Comparison of ENCODE assay signal across 12 mouse cellular contexts in the genomic region with DNA sequence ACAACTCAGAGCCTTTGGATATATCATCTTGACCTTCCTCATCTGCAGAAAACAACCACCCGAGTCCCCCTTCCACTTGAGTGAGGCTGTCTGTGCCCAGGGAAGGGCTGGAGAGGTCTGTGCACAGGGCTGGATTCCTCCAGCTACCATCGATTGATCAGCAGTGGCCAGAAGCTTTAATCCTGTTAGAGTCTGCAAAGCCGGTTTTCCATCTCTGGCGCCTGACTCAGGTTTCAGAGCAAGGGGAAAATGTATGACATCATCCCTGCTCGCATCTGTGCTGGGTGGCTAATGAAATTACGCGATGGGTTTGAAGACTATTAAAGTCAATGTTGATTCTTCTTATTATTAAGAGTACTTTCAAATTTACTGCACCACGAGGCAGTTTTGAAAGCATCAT.
DNase-seq lines count a peak whose midpoint lies in the region; ATAC-seq and TF ChIP-seq lines count a peak whose summit lies in the region.
"Had no signal": no experiment of that assay in that cellular context is flagged by ENCODE, and none has a peak within 500 bp of the region (broad histone marks: within the 10 kb centered on the region; RNA-seq: fewer than 3 reads in every experiment).

No protein-coding gene starts in this region.

- dilution Hi-C loops in CH12.LX (cut with MboI; ENCODE audit: extremely low pct_ligation_motif_present, extremely low pct_unique_long_range_greater_than_20kb, low sequenced_read_pairs), result no loop called here

- no peaks in the 10 kb centered on the region for H3K9me3 ChIP-seq in CH12.LX (replicated peaks; ENCODE audit: low read length)
- no peaks in the 10 kb centered on the region for H3K9me3 ChIP-seq in embryonic facial prominence, embryonic 14.5 days (ENCODE audit: control insufficient read depth, low read length)
- no peaks in the 10 kb centered on the region for H3K9me3 ChIP-seq in midbrain, embryonic 12.5 days
- H3K9me3 ChIP-seq: heart, embryonic 10.5 days had no signal

- DNase-seq in adrenal gland, postnatal 10 days, result peak; percentile 4
- no peak for DNase-seq in adrenal gland, postnatal 36 days
- peak; percentile 7 for DNase-seq in CH12.LX (ENCODE audit: extremely low read depth)
- DNase-seq in embryonic facial prominence, embryonic 14.5 days (ENCODE audit: low spot score), result peak; percentile 81
- DNase-seq in layer of hippocampus, postnatal 25 days (ENCODE audit: extremely low spot score in 1 of 2, low spot score in 1 of 2), result no peak
- DNase-seq in c-Kit-positive CD71-positive TER-119-positive erythroid progenitor cells, embryonic 14.5 days (ENCODE audit: low spot score), result no peak
- DNase-seq: cerebellum, postnatal 10 days; layer of hippocampus, postnatal 36 days had no signal

- no peak for TF ChIP-seq RAD21 in CH12.LX (IDR thresholded peaks at IDR 0.05; ENCODE audit: low read depth, low read length)

- no peak for TF ChIP-seq POLR2A in CH12.LX (IDR thresholded peaks at IDR 0.05; ENCODE audit: low read depth, low read length)

- no peaks in the 10 kb centered on the region for H3K36me3 ChIP-seq in CH12.LX (replicated peaks in 1 of 2; ENCODE audit: control insufficient read depth in 1 of 2, insufficient read depth in 1 of 2, low read length in 1 of 2)
- no peaks in the 10 kb centered on the region for H3K36me3 ChIP-seq in embryonic facial prominence, embryonic 14.5 days (ENCODE audit: control insufficient read depth, insufficient read depth, low read length)
- no peaks in the 10 kb centered on the region for H3K36me3 ChIP-seq in midbrain, embryonic 12.5 days
- H3K36me3 ChIP-seq: heart, embryonic 10.5 days had no signal

- in situ Hi-C loops in CH12.LX (cut with MboI; ENCODE audit: low pct_ligation_motif_present, low pct_unique_long_range_greater_than_20kb, low sequenced_read_pairs), result no loop called here

- peak; percentile 86 for ATAC-seq in embryonic facial prominence, embryonic 14.5 days (ENCODE audit: low read depth)
- peak; percentile 70 for ATAC-seq in midbrain, embryonic 12.5 days (ENCODE audit: low FRiP score, low read depth)
- no peak for ATAC-seq in activated CD4-positive, CD25-positive, alpha-beta regulatory T cell, adult 4 months
- ATAC-seq: intestine, postnatal 0 days had no signal

- no peak overlapping the region; the same call in 1 of the 2 replicates for H3K4me2 ChIP-seq in CH12.LX (ENCODE audit: insufficient read depth, low read depth, poor library complexity, severe bottlenecking)
- no peak overlapping the region for H3K4me2 ChIP-seq in embryonic facial prominence, embryonic 14.5 days (ENCODE audit: low read depth, low read length)
- no peak overlapping the region for H3K4me2 ChIP-seq in midbrain, embryonic 12.5 days (replicated peaks)

- H3K9ac ChIP-seq in CH12.LX (ENCODE audit: insufficient read depth, low read depth), result no peak overlapping the region
- no peak overlapping the region for H3K9ac ChIP-seq in embryonic facial prominence, embryonic 14.5 days (ENCODE audit: low read depth, low read length)
- H3K9ac ChIP-seq in midbrain, embryonic 12.5 days (replicated peaks), result no peak overlapping the region

- H3K79me2 ChIP-seq in CH12.LX (replicated peaks; ENCODE audit: control insufficient read depth, extremely low read depth, insufficient read depth, poor library complexity, severe bottlenecking), result no peaks in the 10 kb centered on the region

- H3K4me3 ChIP-seq in CH12.LX (replicated peaks in 1 of 3; ENCODE audit: low read depth in 2 of 3, low read length in 2 of 3, poor library complexity in 1 of 3), result no peak overlapping the region
- no peak overlapping the region for H3K4me3 ChIP-seq in embryonic facial prominence, embryonic 14.5 days (ENCODE audit: low read depth, low read length)
- no peak overlapping the region for H3K4me3 ChIP-seq in midbrain, embryonic 12.5 days
- H3K4me3 ChIP-seq: heart, embryonic 10.5 days had no signal

- H3K27me3 ChIP-seq in CH12.LX (replicated peaks), result no peaks in the 10 kb centered on the region
- no peaks in the 10 kb centered on the region for H3K27me3 ChIP-seq in embryonic facial prominence, embryonic 14.5 days (replicated peaks; ENCODE audit: control insufficient read depth, insufficient read depth, low read length)
- H3K27me3 ChIP-seq in midbrain, embryonic 12.5 days, result no peaks in the 10 kb centered on the region

- no peak overlapping the region for H3K27ac ChIP-seq in CH12.LX (ENCODE audit: insufficient read depth, low read depth)
- no peak overlapping the region for H3K27ac ChIP-seq in embryonic facial prominence, embryonic 14.5 days (replicated peaks; ENCODE audit: low read depth, low read length)
- H3K27ac ChIP-seq in midbrain, embryonic 12.5 days (replicated peaks), result peak overlapping the region; percentile 52; the same call in 1 of the 2 replicates
- H3K27ac ChIP-seq: heart, embryonic 10.5 days had no signal

- TF ChIP-seq EP300 in CH12.LX (IDR thresholded peaks at IDR 0.05; ENCODE audit: low read length), result peak; percentile 68

- TF ChIP-seq CTCF in CH12.LX (conservative IDR thresholded peaks at IDR 0.05 in 1 of 2, IDR thresholded peaks at IDR 0.05 in 1 of 2; ENCODE audit: low read depth in 2 of 2, low read length in 2 of 2), result no peak

- 24% methylated on average over 8 of the region's 8 CpGs for WGBS in embryonic facial prominence, embryonic 14.5 days
- WGBS in midbrain, embryonic 12.5 days, result 36% methylated on average over 8 of the region's 8 CpGs

- H3K4me1 ChIP-seq in CH12.LX (ENCODE audit: control insufficient read depth in 1 of 2, insufficient read depth in 2 of 2), result peaks cover 8 to 20% of the 10 kb centered on the region in 2 experiments; a peak in 3 of 4 replicates
- H3K4me1 ChIP-seq in embryonic facial prominence, embryonic 14.5 days (ENCODE audit: control insufficient read depth, insufficient read depth, low read length), result no peaks in the 10 kb centered on the region
- peaks cover 11% of the 10 kb centered on the region; the same call in 1 of the 2 replicates for H3K4me1 ChIP-seq in midbrain, embryonic 12.5 days
- H3K4me1 ChIP-seq: heart, embryonic 10.5 days had no signal

TF ChIP-seq in CH12.LX, 34 proteins besides CTCF, POLR2A, EP300 and RAD21:
- TF ChIP-seq JUN (IDR thresholded peaks at IDR 0.05; ENCODE audit: insufficient read depth, low read depth, low read length), result peak; percentile 74
- no peak for TF ChIP-seq GABPA (IDR thresholded peaks at IDR 0.05; ENCODE audit: insufficient replicate concordance, low read depth, low read length)
- TF ChIP-seq JUND (conservative IDR thresholded peaks at IDR 0.05; ENCODE audit: low read depth, low read length), result peak; percentile 66; the same call in 1 of the 2 replicates
- TF ChIP-seq ETS1 (conservative IDR thresholded peaks at IDR 0.05; ENCODE audit: low read depth, low read length), result 0 out of 2 replicates have a peak, but pooled peaks have one; percentile 19
- TF ChIP-seq UBTF (IDR thresholded peaks at IDR 0.05; ENCODE audit: low read depth, low read length), result no peak
- 0 out of 2 replicates have a peak, but pooled peaks have one; percentile 24 for TF ChIP-seq BHLHE40 (IDR thresholded peaks at IDR 0.05; ENCODE audit: low read depth, low read length)

Comparison
In these comparisons a context has a peak if more than half of its experiments do, and no peak if none do; other contexts are left out.
1. DNase-seq: peak in adrenal gland, postnatal 10 days (single experiment), CH12.LX (single experiment) and embryonic facial prominence, embryonic 14.5 days (single experiment); none in adrenal gland, postnatal 36 days (0 of 2), layer of hippocampus, postnatal 25 days (0 of 2) and c-Kit-positive CD71-positive TER-119-positive erythroid progenitor cells, embryonic 14.5 days (single experiment).